Mouse (Mus musculus): Measurements from ENCODE around the gene Eloa.

Eloa gene

GRCm38 (mm10) chr4:135958354-135958753 lies 63.2 kb downstream of the Eloa start:
- in situ Hi-C loops (cut with MseI, MboI) = no loop called here

GRCm38 (mm10) chr4:135955886-135956285 lies 65.7 kb downstream of the Eloa start:
- in situ Hi-C loops (cut with MseI, MboI) = no loop called here

- in situ Hi-C loops (cut with MseI, MboI) = no loop called here
Observed at GRCm38 (mm10) chr4:135954241-135954640, 67.3 kb downstream of the Eloa start.
